Mouse (Mus musculus) ES-E14 (cell line): ENCODE measurements around the gene Ccdc38.

ENCODE experiments used
- CHD2 ChIP-seq: IDR thresholded peaks from 2 replicates; pipeline ENCODE4 v1.6.1; 2014; ENCODE audit warnings: mild to moderate bottlenecking, low read depth, low read length, inconsistent platforms
- ZNF384 ChIP-seq: IDR thresholded peaks from 2 replicates; pipeline ENCODE4 v1.6.1; 2012; ENCODE audit warnings: low read depth, low read length, inconsistent platforms

DNA sequence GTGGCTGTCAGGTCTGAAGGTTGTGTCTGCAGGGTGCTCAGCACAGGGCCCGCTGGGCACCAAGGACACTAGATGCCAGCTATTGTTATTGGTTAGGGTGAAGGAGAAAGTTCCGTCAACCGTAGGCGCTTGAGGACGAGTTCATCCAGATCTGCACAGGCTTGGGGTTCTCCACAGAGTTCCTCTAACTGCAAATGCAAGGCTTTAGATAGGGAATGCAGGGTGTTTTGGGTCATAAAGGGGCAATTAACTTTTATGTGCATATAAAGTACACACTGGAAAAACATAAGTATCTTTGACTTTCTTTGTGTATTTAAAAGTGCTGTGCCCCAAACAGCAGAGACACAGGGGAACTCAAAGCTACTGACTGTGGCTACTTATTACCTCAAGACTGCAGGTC lies 89.9 kb downstream of the Ccdc38 start:
- no peak for TF ChIP-seq CHD2
- no peak for TF ChIP-seq ZNF384
